Mouse (Mus musculus) mouse embryonic stem cell (cell line): Measurements from ENCODE around the gene 2310011J03Rik.

Experiments
- in situ Hi-C, 2 experiments: fragments of 300-500 bp; cut with MboI; formaldehyde crosslinking; loops; 1 replicate in 1 of 2; 3 replicates in 1 of 2; pipeline ENCODE4 v1.14.3; 2019 to 2020; ENCODE audit warnings: low sequenced_read_pairs in 2 of 2, low pct_unique_long_range_greater_than_20kb in 1 of 2, mixed read lengths in 1 of 2; ENCODE audit not compliant: unreplicated experiment in 1 of 2

The 2310011J03Rik gene

GRCm38 (mm10) chr10:80323261-80324119 is 3.2 kb upstream of the 2310011J03Rik start:
- in situ Hi-C loops = no loop called here

GRCm38 (mm10) chr10:80322811-80323211 is 2.5 kb upstream of the 2310011J03Rik start:
- in situ Hi-C loops = no loop called here

GRCm38 (mm10) chr10:80321670-80322581 is 1.6 kb upstream of the 2310011J03Rik start:
- in situ Hi-C loops = no loop called here

- in situ Hi-C loops = no loop called here
Observed at GRCm38 (mm10) chr10:80321014-80321669, 805 bp upstream of the 2310011J03Rik start.

GRCm38 (mm10) chr10:80317011-80317410 is 3.3 kb downstream of the 2310011J03Rik start:
- in situ Hi-C loops = no loop called here

GRCm38 (mm10) chr10:80316359-80316781 is 4.0 kb downstream of the 2310011J03Rik start:
- in situ Hi-C loops = no loop called here

- in situ Hi-C loops = no loop called here
Observed at GRCm38 (mm10) chr10:80315315-80315714, 5.0 kb downstream of the 2310011J03Rik start.

- in situ Hi-C loops = no loop called here
Observed at GRCm38 (mm10) chr10:80314494-80315001, 5.8 kb downstream of the 2310011J03Rik start.

GRCm38 (mm10) chr10:80313627-80314201 is 6.6 kb downstream of the 2310011J03Rik start:
- in situ Hi-C loops = no loop called here

GRCm38 (mm10) chr10:80312586-80313504 is 7.5 kb downstream of the 2310011J03Rik start:
- in situ Hi-C loops = no loop called here

GRCm38 (mm10) chr10:80311560-80311959 is 8.8 kb downstream of the 2310011J03Rik start:
- in situ Hi-C loops = no loop called here

GRCm38 (mm10) chr10:80304862-80305261 is 15.5 kb downstream of the 2310011J03Rik start:
- in situ Hi-C loops = no loop called here

- in situ Hi-C loops = no loop called here
Observed at GRCm38 (mm10) chr10:80304458-80304857, 15.9 kb downstream of the 2310011J03Rik start.

GRCm38 (mm10) chr10:80302471-80302881 is 17.9 kb downstream of the 2310011J03Rik start:
- in situ Hi-C loops = no loop called here

GRCm38 (mm10) chr10:80302082-80302355 is 18.3 kb downstream of the 2310011J03Rik start:
- in situ Hi-C loops = no loop called here

GRCm38 (mm10) chr10:80301256-80302081 is 18.9 kb downstream of the 2310011J03Rik start:
- in situ Hi-C loops = no loop called here
